In the genomic region with DNA sequence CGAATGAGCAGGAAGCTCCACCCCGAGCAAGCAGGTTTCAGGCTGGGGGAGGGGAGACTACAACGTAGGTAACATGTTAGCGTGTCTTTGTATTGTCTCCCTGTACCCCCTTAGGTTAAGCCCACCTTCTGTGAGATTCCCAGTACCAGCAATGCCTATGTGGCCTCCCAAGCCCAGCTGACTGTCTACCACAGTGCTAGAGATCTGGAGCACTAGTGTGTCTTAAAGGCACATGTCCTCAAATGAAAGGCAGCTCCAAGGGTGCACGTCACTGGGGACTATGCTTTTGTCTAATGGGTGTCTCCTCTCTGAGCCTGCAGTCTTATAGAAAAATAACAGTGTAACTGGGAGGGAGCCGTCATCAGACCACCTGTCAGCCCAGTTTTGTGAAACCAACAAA, we compare ENCODE assay signal across 20 mouse cellular contexts.
DNase-seq lines count a peak whose midpoint lies in the region; ATAC-seq lines count a peak whose summit lies in the region.
"Had no signal": no experiment of that assay in that cellular context is flagged by ENCODE, and none has a peak within 500 bp of the region (broad histone marks: within the 10 kb centered on the region; RNA-seq: fewer than 3 reads in every experiment).

No protein-coding gene starts in this region.

- no peak for ATAC-seq in midbrain, embryonic 16.5 days
- ATAC-seq in liver, embryonic 11.5 days (replicated peaks; ENCODE audit: low FRiP score), result no peak
- ATAC-seq: forebrain, embryonic 16.5 days had no signal

- no peak overlapping the region for H3K4me3 ChIP-seq in midbrain, embryonic 10.5 days
- H3K4me3 ChIP-seq in midbrain, embryonic 16.5 days (ENCODE audit: low read depth, low read length), result no peak overlapping the region
- H3K4me3 ChIP-seq in heart, embryonic 10.5 days, result no peak overlapping the region
- no peak overlapping the region for H3K4me3 ChIP-seq in liver, embryonic 11.5 days (ENCODE audit: low read depth, low read length)
- H3K4me3 ChIP-seq: embryonic facial prominence, embryonic 13.5 days; forebrain, embryonic 12.5 days; heart, adult 2 months; heart, embryonic 12.5 days; hindbrain, embryonic 10.5 days had no signal

- no peak for DNase-seq in midbrain, embryonic 10.5 days (ENCODE audit: low spot score)
- peak; percentile 92 for DNase-seq in ES-CJ7 (ENCODE audit: low read depth, low spot score)
- DNase-seq in ZHBTc4 (ENCODE audit: low read depth, low spot score), result peak; percentile 86
- DNase-seq in heart, embryonic 10.5 days (ENCODE audit: low spot score), result no peak
- no peak for DNase-seq in liver, embryonic 11.5 days (ENCODE audit: low spot score)
- no peak for DNase-seq in gastrocnemius, postnatal 14 days
- DNase-seq: adrenal gland, adult 2 months; adrenal gland, postnatal 25 days; cerebellum, adult 18-20 months; cerebellum, adult 9-11 months; cerebellum, postnatal 36 days; gastrocnemius, postnatal 10 days; heart, adult 2 months had no signal

- no peaks in the 10 kb centered on the region for H3K4me1 ChIP-seq in midbrain, embryonic 10.5 days
- no peaks in the 10 kb centered on the region for H3K4me1 ChIP-seq in midbrain, embryonic 16.5 days (ENCODE audit: control insufficient read depth, insufficient read depth, low read length)
- H3K4me1 ChIP-seq in heart, embryonic 10.5 days, result no peaks in the 10 kb centered on the region
- H3K4me1 ChIP-seq in liver, embryonic 11.5 days (replicated peaks; ENCODE audit: control insufficient read depth, insufficient read depth, low read length), result no peaks in the 10 kb centered on the region
- H3K4me1 ChIP-seq: embryonic facial prominence, embryonic 13.5 days; heart, embryonic 12.5 days had no signal

- no peak overlapping the region for H3K4me2 ChIP-seq in midbrain, embryonic 16.5 days (ENCODE audit: low read length)
- H3K4me2 ChIP-seq in liver, embryonic 11.5 days, result no peak overlapping the region
- H3K4me2 ChIP-seq: embryonic facial prominence, embryonic 13.5 days; forebrain, embryonic 12.5 days; heart, embryonic 12.5 days; hindbrain, embryonic 14.5 days had no signal

- H3K27me3 ChIP-seq in midbrain, embryonic 10.5 days (ENCODE audit: low read depth, poor library complexity, severe bottlenecking), result no peaks in the 10 kb centered on the region
- no peaks in the 10 kb centered on the region for H3K27me3 ChIP-seq in midbrain, embryonic 16.5 days (ENCODE audit: control insufficient read depth, insufficient read depth, low read depth, low read length)
- H3K27me3 ChIP-seq in heart, embryonic 10.5 days (ENCODE audit: insufficient read depth, poor library complexity, severe bottlenecking), result no peaks in the 10 kb centered on the region
- H3K27me3 ChIP-seq in liver, embryonic 11.5 days (replicated peaks; ENCODE audit: control insufficient read depth, insufficient read depth, low read length), result no peaks in the 10 kb centered on the region
- H3K27me3 ChIP-seq: embryonic facial prominence, embryonic 13.5 days; forebrain, embryonic 12.5 days; heart, embryonic 12.5 days had no signal

- H3K9me3 ChIP-seq in midbrain, embryonic 10.5 days (replicated peaks), result no peaks in the 10 kb centered on the region
- no peaks in the 10 kb centered on the region for H3K9me3 ChIP-seq in midbrain, embryonic 16.5 days (replicated peaks; ENCODE audit: control insufficient read depth, low read length, poor library complexity, severe bottlenecking)
- H3K9me3 ChIP-seq in heart, embryonic 10.5 days, result no peaks in the 10 kb centered on the region
- H3K9me3 ChIP-seq in liver, embryonic 11.5 days (ENCODE audit: control insufficient read depth, low read length), result no peaks in the 10 kb centered on the region
- H3K9me3 ChIP-seq: embryonic facial prominence, embryonic 13.5 days; forebrain, embryonic 12.5 days; heart, embryonic 12.5 days; hindbrain, embryonic 10.5 days had no signal

- no peak overlapping the region for H3K9ac ChIP-seq in midbrain, embryonic 16.5 days (ENCODE audit: low read depth, low read length)
- H3K9ac ChIP-seq in liver, embryonic 11.5 days (ENCODE audit: low read depth, low read length), result no peak overlapping the region
- H3K9ac ChIP-seq: embryonic facial prominence, embryonic 13.5 days; forebrain, embryonic 12.5 days; heart, embryonic 12.5 days; hindbrain, embryonic 14.5 days had no signal

- H3K27ac ChIP-seq in midbrain, embryonic 10.5 days (replicated peaks), result peak overlapping the region; percentile 6; the same call in 1 of the 2 replicates
- H3K27ac ChIP-seq in midbrain, embryonic 16.5 days (ENCODE audit: low read length), result no peak overlapping the region
- H3K27ac ChIP-seq in heart, embryonic 10.5 days, result no peak overlapping the region
- H3K27ac ChIP-seq in liver, embryonic 11.5 days (ENCODE audit: low read depth, low read length), result no peak overlapping the region
- H3K27ac ChIP-seq: embryonic facial prominence, embryonic 13.5 days; forebrain, embryonic 12.5 days; heart, adult 2 months; hindbrain, embryonic 10.5 days; hindbrain, embryonic 14.5 days had no signal

- intact Hi-C loops in gastrocnemius, postnatal 14 days (cut with DNase I; ENCODE audit: low total_unique reads), result no loop called here

- no peaks in the 10 kb centered on the region for H3K36me3 ChIP-seq in midbrain, embryonic 10.5 days
- H3K36me3 ChIP-seq in midbrain, embryonic 16.5 days (ENCODE audit: control insufficient read depth, insufficient read depth, low read length), result no peaks in the 10 kb centered on the region
- H3K36me3 ChIP-seq in heart, embryonic 10.5 days, result no peaks in the 10 kb centered on the region
- no peaks in the 10 kb centered on the region for H3K36me3 ChIP-seq in liver, embryonic 11.5 days (ENCODE audit: control insufficient read depth, insufficient read depth, low read length)
- H3K36me3 ChIP-seq: embryonic facial prominence, embryonic 13.5 days; forebrain, embryonic 12.5 days; heart, embryonic 12.5 days; hindbrain, embryonic 10.5 days had no signal

- 83% methylated on average over 6 of the region's 6 CpGs for WGBS in midbrain, embryonic 10.5 days
- WGBS in midbrain, embryonic 16.5 days, result 62% methylated on average over 4 of the region's 6 CpGs
- 81% methylated on average over 6 of the region's 6 CpGs for WGBS in heart, embryonic 10.5 days
- WGBS in liver, embryonic 11.5 days, result 74% methylated on average over 6 of the region's 6 CpGs

Comparison
In these comparisons a context has a peak if more than half of its experiments do, and no peak if none do; other contexts are left out.
1. DNase-seq: peak in ES-CJ7 (single experiment) and ZHBTc4 (single experiment); none in midbrain, embryonic 10.5 days (single experiment), heart, embryonic 10.5 days (single experiment), liver, embryonic 11.5 days (single experiment) and gastrocnemius, postnatal 14 days (single experiment).